Mouse (Mus musculus): ENCODE data around the gene Cflar. TPM values are rescaled to one million over a fixed set of nuclear protein-coding genes. Genes with fewer than 3 reads are reported as not detected.
"Not testable (repeated sequence)": the region's sequence is repeated elsewhere in the genome, so short reads cannot be mapped to it uniquely, and the experiment has no call there.

Gene Cflar
- total RNA-seq, 2 experiments from 2014 or later, result 40.0 to 41.4 TPM

GRCm38 (mm10) chr1:58727747-58728589 is 16.7 kb downstream of the Cflar start:
- no peak for DNase-seq

GRCm38 (mm10) chr1:58728590-58728868 is 17.2 kb downstream of the Cflar start:
- no peak for DNase-seq

GRCm38 (mm10) chr1:58733636-58734035 is 22.3 kb downstream of the Cflar start:
- no peak for DNase-seq

- DNase-seq, result no peak
Measured at GRCm38 (mm10) chr1:58734043-58734920, 23.0 kb downstream of the Cflar start.

- DNase-seq, result no peak
Measured at GRCm38 (mm10) chr1:58735962-58736361, 24.7 kb downstream of the Cflar start.

GRCm38 (mm10) chr1:58736968-58737367 is 25.7 kb downstream of the Cflar start:
- DNase-seq, result no peak

GRCm38 (mm10) chr1:58739529-58739928 is 28.2 kb downstream of the Cflar start:
- no peak for DNase-seq

- DNase-seq, result no peak
Measured at GRCm38 (mm10) chr1:58742571-58743021, 31.3 kb downstream of the Cflar start.

- DNase-seq, result no peak
Measured at GRCm38 (mm10) chr1:58743252-58743651, 31.9 kb downstream of the Cflar start.

- DNase-seq, result peak; percentile 23
Measured at GRCm38 (mm10) chr1:58744645-58745044, 33.3 kb downstream of the Cflar start.

GRCm38 (mm10) chr1:58746880-58747279 is 35.6 kb downstream of the Cflar start:
- DNase-seq, result peak; percentile 27

- DNase-seq, result no peak
Measured at GRCm38 (mm10) chr1:58759451-58759850, 48.1 kb downstream of the Cflar start.

GRCm38 (mm10) chr1:58760581-58760980 is 49.3 kb downstream of the Cflar start:
- no peak for DNase-seq

- DNase-seq, result not testable (repeated sequence)
Measured at GRCm38 (mm10) chr1:58761391-58762275, 50.3 kb downstream of the Cflar start.

- DNase-seq, result no peak
Measured at GRCm38 (mm10) chr1:58762576-58762975, 51.3 kb downstream of the Cflar start.

GRCm38 (mm10) chr1:58766446-58766845 is 55.1 kb downstream of the Cflar start:
- DNase-seq, result not testable (repeated sequence)

GRCm38 (mm10) chr1:58769136-58769535 is 57.8 kb downstream of the Cflar start:
- no peak for DNase-seq

GRCm38 (mm10) chr1:58769701-58770100 is 58.4 kb downstream of the Cflar start:
- DNase-seq, result no peak

GRCm38 (mm10) chr1:58770111-58770720 is 58.9 kb downstream of the Cflar start:
- no peak for DNase-seq

GRCm38 (mm10) chr1:58772084-58772483 is 60.8 kb downstream of the Cflar start:
- no peak for DNase-seq

- DNase-seq, result no peak
Measured at GRCm38 (mm10) chr1:58773280-58773679, 62.0 kb downstream of the Cflar start.

GRCm38 (mm10) chr1:58773905-58774304 is 62.6 kb downstream of the Cflar start:
- no peak for DNase-seq
